Mouse (Mus musculus) CD4-positive, CD25-positive, alpha-beta regulatory T cell, adult 2 months (primary cell): ENCODE results near the gene Syne1.

ENCODE experiments used
- DNase-seq: peaks from one replicate; pipeline ENCODE4 v3.0.0-alpha.2; 2012; ENCODE audit warnings: low read depth, low spot score

Syne1 gene

GRCm38 (mm10) chr10:5163286-5163685 lies 388.0 kb downstream of the Syne1 start:
- DNase-seq: no peak

GRCm38 (mm10) chr10:5161394-5161872 lies 389.8 kb downstream of the Syne1 start:
- DNase-seq: peak; percentile 71

DNA sequence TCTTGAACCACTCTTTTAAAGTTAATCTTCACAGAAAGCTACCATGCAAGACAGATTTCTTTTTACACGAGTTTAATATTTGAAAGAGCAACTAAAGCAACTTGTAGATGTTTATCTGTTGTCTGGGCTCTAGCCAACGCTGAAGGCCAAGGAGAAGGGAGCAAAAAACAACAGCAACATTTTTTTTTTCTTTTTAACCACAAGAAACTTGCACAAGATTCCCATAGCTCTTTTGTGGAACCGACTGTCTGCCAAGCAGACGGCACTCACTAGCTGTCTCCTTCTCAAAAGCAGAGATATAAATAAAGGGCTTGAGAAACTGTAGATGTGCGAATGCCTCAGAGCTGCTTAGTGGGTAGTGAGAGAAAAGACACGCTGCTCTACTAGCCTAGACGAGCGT lies 391.6 kb downstream of the Syne1 start:
- no peak for DNase-seq

DNA sequence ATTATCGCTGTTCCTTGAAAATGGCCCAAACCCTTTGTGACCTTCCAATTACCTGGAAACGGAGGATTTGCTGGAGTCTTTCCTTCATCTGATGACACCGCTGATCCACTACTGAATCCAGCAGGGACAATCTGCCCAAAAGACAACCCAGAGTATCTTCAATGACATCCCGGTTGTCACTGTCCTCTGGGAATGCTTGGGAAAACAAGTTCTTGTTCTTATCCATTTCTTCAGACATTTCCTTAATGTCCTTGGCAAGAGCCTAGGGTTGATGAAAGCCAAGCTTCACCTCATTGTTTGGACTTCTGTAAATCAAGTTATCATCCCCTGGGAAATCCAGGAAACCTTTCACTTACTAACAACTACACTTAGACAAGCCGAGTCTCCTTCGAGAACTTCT lies 398.2 kb downstream of the Syne1 start:
- DNase-seq: no peak

DNA sequence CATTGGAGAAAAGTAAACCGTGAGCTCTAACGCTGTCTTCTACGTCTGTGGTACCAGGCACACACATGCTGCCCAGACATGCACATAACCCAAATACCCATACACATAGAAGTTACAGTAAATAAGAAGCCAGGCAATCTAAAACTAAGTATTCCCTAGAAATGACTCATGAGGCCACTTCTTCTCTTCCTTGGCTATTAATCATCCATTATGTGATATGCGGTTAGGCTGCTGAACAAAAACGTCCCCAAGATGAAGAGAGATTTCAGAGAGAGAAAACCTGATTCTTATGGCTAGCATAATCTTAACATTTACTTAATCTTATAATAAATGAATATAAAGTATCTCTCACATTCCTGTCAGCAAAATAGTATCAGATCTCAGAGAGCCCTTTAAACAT lies 409.8 kb downstream of the Syne1 start:
- no peak for DNase-seq

GRCm38 (mm10) chr10:5139932-5140264 lies 411.4 kb downstream of the Syne1 start:
- no peak for DNase-seq

DNA sequence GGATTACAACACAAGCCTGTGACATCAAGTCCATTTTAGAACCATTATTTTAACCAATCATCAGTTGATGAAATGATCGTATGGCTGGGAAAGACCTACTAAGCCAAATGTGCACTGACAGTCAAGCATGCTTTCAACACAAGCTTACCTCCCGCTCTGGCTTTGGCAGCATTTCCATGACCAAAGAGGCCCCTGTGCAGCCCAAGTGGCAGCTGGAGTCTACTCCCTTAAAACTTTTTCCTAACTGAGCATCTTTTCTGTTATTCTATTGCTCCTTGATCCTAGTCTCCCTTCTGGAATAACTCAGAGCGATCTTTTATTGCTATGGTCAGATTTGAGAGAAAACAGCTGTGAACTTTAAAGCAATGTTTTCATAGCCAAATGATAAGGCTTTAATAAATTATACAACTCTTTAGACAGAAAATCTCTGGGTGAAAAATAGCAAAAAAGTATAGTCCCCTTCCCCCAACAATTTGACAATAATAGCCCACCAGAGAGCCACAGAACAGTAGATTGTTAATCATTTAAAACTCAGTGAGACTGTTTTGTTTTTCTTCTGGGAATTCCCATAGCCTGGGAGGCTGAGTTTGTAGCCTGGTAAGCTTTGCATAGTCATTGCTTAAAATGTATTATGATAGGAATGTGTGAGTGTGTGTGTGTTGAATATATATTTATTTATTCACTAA lies 411.9 kb downstream of the Syne1 start:
- no peak for DNase-seq

DNA sequence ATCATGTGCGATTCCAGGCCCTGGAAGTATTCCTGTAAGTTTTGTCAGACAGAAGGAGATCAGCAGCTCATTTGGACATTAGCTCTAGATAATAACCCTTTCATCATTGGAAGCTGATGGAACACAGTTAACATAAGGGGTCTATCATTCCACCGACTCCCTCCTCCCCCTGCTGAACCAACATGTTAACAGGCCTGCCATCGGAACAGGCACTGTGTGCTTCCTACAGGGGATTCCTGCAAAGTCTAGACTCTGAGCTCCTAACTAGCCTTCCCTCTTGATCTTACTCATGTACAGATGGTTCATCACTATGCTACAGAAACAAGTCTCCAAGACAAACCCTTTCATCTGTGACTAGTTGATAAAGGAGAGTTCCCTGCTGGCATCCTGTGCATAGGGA lies 419.2 kb downstream of the Syne1 start:
- DNase-seq: no peak

DNA sequence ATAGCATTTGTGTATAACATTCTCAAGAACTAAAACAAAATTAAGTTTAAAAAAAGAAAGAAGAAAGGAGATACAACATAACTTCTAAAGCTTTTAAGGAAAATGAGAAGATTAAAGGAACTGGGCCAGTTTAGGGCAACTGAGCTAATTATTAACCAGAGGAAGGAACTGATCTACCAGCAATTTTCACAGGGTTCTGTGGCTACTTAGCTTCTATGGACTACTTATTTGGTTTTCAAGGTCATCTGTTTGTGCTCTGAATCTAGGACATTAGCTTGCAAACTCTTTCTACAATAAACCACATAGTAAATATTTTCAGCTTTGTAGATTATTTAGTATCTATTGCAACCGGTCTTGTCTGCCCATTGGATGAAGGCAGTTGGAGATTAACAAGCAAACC lies 420.8 kb downstream of the Syne1 start:
- DNase-seq: no peak

DNA sequence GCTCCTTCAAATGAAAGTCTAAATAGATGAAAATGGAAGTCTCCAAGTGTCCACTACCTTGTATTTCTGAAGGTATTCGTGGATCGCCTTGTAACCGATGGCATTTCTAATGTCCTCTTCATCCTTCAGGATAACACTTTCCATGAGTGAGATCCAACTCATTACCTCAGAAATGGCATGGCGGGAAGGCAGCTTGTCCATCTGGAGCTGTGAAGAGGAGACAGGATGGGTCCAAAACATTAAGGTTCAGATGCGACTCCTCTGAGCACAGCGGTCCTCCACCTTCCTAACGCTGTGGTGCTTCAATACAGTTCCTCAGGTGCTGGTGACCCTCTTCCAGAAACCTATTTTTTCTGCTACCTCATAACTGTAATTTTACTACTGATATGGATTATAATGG lies 426.5 kb downstream of the Syne1 start:
- DNase-seq: no peak

DNA sequence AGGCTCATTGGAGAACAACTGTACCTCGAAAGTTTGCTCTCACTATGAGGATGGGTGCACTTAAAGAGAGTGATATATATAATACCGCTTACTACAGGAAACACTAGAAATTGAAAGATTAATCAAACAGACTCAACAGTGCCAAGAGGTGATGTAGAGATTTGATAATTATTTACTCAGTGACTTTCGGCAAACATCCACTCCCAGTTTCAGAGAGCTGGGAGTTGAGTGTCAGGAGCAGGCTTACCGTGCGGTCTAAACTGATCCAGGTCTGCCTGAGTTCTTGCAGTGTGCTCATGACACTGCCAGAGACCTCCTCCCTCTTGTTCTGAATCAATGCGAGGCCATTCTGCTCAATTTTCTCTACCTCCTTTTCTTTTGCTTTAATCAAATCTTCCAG lies 434.6 kb downstream of the Syne1 start:
- no peak for DNase-seq

GRCm38 (mm10) chr10:5116155-5116554 lies 435.1 kb downstream of the Syne1 start:
- DNase-seq: no peak

GRCm38 (mm10) chr10:5110773-5111172 lies 440.5 kb downstream of the Syne1 start:
- DNase-seq: no peak

- DNase-seq: no peak
Observed at GRCm38 (mm10) chr10:5097754-5098137, 453.5 kb downstream of the Syne1 start.

DNA sequence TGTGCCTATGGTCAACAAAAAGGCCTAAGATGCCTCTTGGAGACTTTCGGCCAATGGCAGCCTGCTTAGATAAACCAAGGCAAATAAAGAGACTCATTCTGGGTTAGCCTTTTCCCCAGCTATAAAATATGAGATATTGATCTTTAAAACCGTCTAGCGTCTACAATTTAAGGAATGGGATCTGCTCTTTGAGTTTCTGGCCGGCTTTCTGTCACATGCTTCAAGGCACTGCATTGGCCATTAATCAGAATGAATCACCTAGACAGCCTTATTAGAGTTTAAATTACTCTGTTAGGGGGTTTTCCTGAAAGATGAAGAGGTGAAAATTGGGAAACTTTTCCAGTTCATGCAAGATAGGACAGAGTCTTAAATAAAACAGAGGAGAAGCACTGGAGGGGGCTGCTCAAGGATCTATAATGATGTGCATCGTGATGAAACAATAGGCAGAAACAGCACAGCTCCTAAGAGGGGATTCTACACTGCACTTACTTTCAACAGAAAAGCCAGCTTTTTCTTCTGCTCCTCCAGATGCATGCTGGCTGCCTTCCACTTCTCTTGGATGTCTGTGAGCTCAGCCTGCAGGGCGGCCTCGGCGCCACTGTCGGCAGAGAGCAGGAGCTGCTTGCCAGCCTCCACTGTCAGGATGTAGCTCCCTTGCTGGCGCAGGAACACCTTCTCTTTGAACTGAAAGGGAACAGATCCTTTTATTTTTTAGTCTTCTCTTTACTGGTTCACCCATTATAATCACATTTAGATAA lies 454.1 kb downstream of the Syne1 start:
- no peak for DNase-seq

GRCm38 (mm10) chr10:5089133-5089532 lies 462.1 kb downstream of the Syne1 start:
- DNase-seq: no peak

- no peak for DNase-seq
Observed at GRCm38 (mm10) chr10:5087336-5087735, 463.9 kb downstream of the Syne1 start.

GRCm38 (mm10) chr10:5086329-5086728 lies 465.0 kb downstream of the Syne1 start:
- DNase-seq: no peak

- DNase-seq: no peak
Observed at GRCm38 (mm10) chr10:5085792-5086191, 465.5 kb downstream of the Syne1 start.

GRCm38 (mm10) chr10:5083716-5084115 lies 467.6 kb downstream of the Syne1 start:
- DNase-seq: no peak

- DNase-seq: peak; percentile 30
Observed at GRCm38 (mm10) chr10:5079945-5080468, 471.3 kb downstream of the Syne1 start.

GRCm38 (mm10) chr10:5075724-5076123 lies 475.6 kb downstream of the Syne1 start:
- DNase-seq: no peak

DNA sequence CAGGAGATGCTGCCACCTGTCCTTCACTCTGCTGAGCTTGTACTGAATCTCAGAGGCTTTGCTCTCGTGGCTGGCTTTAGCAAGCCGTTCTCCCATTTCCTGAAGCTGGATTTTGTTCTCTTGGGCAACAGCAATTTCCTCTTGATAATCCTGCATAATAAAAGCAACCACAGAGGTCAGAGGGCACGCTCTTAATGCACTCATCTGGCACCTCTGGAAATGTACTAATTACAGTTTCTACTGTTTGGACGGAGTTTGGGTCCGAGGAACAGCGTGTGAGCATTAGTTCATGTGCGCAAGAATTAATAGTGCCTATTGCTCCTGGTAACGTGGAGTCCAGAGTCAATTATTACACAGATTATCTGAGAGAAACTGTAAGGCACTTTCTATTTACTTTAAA lies 479.2 kb downstream of the Syne1 start:
- DNase-seq: no peak
